Mouse (Mus musculus) layer of hippocampus, postnatal 14 days (tissue): ENCODE measurements at regions not wholly inside any gene's neighbourhood (a gene's known extent, or its start where the extent isn't known, plus 50 kb on each side); places are given as distances from the start of the nearest gene placed in this dataset.

Source experiments
- DNase-seq, 2 experiments: peaks; one replicate each; pipeline ENCODE4 v3.0.0; 2021 to 2022; ENCODE audit warnings: low spot score in 2 of 2, mixed read lengths in 1 of 2

DNA sequence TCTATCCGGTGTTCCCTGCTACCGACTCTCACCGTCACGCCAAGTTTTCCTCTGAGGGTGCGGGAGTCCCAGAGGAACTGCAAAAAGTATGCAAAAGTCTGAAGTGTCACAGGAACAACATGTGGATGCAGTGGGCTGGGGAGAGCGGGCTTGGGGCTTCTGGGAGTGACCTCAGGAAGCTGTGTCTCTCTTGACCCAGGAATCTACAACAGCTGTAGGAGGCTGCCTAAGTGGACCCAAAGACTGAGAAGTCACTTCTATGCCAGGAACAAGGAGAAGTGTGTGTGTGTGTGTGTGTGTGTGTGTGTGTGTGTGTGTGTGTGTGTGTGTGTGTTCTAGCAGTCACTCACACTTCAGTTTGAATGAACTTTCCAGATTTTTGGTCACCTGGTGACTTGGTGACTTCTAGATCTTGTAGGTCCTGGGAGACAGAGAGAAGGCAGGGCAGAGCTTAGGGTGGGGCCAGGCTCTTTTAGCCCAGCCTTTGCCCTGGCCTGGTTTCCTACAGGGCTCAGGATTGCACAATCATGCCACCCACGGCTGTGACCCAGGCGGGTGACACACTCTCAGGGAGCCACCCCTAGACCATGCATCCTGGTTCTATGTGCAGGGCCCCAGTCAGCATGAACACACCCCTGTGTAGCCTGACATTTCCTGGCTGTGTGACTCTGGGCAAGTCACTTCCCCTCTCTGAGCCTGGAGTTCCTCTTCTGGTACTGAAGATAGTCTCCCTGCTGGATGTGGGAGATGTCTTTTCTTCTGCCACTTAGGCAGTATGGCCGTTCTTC lies 70.2 kb upstream of the Tmem189 start:
- no peak for DNase-seq

DNA sequence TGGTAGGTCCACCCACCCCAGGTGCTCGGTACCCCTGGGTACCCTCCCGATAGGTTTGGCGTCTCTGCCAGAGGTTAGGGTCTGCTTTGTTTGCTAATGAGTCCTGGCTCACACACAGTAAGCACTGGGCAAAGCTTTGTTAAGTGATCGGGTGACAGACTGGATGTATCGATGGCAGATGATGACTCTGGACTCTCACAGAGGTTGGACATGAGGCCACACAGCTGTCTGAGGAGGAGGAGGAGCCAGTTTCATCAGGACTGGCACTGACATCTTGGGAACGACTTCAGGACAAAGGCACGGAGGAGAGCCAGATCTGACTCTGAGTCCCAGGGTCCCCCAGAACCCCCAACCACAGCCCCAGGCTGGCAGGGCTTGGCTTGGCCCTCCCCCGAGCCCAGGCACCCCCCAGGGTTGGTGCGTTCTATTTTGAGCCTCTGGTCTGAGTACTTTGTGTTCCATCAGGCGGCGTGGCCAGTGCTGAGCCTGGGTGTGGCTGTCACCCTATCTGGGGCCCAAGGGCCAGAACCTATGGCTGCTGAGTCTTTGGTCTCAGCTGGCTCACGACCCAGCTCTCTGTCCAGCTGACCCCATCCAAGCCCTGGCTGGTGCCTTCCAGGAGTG lies 67.6 kb upstream of the Tmem189 start:
- DNase-seq: no peak

DNA sequence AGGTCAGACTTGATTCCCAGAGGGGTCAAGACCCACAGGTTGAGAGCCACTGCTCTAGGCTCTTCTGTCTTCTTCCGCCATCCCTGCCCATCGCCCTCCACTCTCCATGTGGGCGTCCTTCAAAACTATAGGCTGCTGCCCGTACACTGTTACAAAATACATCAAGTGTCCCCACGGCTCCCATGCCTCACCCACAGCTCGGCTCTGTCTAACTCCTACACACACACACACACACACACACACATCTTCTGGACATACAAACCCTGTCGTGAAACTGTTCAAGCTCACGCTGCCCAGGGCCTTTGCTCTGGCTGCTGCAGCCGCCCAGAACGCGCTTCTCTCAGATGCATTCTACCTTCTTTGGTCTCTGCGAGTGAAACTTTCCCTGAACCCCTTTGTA lies 67.1 kb upstream of the Tmem189 start:
- DNase-seq: no peak

DNA sequence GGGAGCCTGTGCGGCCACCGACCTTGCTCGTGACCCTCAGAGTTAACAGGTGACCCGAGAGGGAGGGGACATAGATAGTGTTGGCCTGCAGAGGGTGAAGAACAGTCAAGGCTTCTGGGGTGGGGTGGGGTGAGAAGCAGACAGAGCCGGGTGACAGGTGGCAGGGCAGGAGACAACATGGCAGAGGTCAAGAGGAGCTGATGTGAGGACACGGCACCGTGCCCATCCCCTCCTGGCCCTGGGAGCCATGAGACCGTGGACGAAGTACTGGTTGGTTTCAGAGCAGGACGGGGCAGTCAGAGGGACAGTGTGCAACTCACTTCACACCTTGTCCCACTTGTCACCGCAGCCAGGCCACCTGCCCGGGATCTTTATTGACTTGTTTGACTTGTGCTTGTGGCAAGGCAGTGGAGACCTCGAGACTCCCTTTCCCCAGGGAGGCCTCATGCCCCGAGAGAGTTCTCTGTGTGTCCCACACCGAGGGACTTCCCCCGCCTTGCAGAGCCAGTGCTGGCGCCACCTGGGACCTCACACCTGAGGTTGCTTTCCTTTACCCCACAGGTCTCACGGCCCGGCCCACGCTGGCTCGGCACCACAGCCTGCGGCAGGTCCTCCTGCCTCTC lies 65.4 kb upstream of the Tmem189 start:
- DNase-seq: no peak

DNA sequence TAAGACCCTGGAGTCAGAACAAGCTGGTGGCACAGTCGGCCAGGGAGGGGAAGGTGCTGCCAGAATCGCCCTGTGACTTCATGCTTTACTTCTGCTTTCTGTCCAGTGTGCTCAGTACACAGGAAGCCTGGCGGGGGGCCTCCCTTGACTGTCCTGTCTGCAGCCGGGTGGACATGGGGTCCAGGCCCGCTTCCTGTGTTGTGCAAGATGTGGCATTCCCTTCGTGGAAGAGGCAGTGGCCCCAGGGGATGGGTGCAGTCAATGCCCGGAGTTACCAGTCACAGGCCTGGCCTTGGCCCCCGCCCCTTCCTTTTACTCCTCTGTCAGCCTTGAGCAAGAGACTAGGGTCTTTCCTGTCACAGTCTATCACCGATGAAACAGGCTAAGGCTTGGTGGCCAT lies 64.3 kb upstream of the Tmem189 start:
- DNase-seq: peak in 1 of 2 experiments; percentile 48

DNA sequence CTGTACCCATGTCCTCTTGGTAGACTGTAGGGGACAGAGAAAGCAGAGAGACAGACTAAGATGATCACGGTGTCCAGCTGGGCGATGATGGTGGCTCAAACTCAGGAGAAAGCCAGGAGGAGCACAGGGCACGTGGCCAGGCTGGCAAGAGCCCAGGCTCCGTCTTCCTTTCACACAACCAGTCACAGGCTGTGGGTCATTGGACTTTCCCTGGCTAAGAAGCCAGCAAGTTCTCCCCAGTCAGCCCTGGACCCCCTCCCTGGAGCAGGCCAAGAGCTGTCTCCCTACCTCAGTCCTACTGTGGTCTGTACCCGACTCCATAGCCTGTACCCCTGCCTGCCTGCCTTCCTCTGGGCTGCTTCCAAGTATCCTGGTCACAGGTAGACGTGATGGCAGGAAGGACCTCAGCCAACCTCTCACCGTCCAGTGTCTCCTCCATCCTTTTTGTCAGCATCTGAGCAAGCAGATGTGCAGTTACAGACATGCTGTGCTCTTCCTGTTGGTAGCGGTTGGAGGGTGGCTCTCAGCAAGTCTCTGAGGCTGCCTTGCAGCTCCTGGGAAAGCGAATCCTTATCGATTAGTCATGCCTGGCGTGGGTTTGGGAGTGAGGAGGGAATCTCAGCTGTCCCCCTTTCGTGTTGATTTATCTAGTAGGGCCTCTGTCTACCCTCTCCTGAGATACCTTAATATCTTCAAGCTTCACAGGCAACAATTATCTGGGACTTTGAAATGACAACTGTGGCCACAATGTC lies 63.4 kb upstream of the Tmem189 start:
- DNase-seq: peak; percentile 49 to 52

DNA sequence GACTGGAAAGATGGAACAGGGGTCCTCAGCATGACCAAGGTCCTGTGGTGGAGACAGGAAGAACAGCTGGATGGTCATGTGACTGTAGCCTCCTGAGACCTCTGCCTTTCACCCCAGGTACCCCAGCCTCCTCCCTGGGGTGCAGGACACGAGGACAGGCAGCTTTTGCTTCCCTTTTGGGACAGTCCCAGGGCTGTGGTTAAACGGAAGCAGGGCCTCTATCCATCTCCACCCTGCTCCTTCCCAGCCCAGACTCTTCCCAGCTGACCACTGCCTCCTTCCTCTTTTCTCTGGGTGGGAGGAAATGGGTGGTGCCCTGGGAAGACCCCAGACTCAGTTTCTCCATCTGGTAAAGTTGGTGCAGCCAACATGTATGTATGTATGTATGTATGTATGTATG lies 62.0 kb upstream of the Tmem189 start:
- no peak for DNase-seq

DNA sequence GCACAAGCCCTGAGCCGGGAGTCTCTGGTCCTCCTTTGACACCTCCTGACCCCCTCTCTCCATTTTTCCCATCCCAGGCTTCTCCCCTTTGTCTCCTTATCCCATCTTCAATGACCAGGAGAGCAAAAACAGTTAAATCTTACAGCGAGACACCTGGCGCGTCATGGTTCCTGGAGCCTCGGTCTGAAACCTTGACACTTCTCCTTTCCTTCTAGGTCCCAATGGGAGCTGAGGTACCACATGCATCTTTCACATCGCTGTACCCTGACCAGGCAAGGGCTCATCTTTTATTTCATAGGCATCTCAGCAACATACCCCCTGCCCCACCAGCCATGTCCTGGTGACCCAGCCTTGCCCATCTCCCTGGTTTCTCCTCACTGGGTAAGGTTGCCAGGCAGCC lies 58.7 kb upstream of the Tmem189 start:
- no peak for DNase-seq

DNA sequence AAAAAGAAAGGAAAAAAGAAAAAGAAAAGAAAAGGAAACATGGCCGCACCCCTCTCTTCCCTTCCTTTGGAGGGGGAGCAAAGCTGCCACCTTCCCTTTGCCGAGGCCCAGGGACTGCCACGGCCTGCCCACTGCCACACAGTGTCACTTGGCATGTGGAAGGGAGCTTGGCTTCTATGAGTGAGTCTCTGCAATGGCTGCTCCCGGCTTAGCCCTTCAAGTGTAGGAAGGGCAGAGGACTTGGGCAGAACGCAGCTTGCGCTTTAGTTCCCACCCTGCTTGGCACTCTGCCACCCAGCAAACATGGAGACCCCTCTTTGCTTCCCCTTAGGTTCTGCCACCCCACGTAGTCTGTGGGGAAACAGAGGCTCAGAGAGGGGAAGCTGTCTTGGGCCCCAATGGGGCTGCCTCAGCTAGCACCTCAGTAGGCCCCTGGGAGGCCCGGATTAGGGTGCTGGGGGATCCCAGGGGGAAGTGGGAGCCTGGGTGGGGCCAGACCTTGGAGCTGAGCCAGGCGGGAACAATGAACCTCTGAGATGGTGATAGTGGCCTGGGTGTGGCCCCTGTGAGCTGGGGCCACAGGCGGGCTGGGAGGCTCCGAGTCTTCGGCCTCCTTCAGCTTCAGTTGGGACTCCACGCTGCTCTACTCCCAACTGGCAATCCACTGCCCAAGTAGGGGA lies 57.7 kb upstream of the Tmem189 start:
- no peak for DNase-seq

DNA sequence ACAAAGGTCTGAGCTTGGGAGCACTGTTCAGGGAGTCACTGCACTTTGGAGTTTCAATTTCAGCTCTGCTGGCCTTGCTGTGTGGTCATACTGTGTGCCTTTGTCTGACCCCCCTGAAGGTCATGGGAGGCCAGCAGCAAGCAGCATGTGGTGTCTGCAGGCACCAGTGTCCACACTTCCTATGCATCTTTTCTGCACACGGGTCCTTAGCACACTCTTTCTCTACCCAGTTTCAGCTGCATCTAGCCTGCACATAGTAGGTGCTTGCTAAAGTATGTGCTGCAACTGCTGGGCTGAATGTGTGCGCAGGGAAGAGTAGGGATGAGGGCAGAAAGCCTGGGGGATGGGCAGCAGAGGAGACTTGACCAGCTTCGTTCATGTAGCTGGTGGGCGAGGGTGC lies 56.7 kb upstream of the Tmem189 start:
- no peak for DNase-seq

DNA sequence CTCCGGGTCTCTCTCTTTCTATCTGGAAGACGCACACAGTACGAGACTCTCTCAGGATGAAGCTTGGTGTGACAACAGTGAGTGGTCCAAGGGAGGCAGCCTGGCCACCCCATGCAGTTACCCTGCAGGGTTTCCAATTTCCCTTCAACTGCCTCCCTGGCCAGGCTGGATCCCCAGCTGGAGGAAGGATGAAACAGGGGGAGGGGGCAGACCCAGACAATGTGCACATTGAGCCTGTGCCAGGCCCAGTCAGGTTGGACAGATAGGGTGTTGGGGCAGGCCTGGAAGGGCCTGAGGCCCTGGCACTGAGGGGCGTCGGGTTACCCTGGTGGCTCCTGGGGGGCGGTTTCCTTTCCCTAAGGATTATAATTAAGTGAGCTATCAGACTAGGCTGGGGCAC lies 55.8 kb upstream of the Tmem189 start:
- DNase-seq: no peak

DNA sequence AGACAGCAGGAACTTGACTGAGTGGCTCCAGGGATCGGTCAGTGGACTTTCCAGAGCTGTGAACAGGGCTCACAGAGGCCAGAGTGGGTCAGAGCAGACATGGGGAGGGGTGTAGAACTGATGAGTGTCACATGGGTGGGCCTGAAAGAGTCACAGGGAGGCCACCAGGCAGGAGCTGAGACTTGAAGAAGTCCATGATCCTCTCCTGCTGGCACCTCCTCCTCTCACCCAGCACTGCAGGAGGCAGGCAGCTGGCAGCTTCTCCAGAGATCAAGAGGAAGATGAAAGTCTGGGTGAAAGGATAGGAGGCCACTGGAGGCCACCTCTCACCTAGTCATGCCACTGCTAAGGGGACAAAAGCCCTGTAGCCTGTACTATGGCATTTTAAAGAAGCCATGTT lies 54.5 kb upstream of the Tmem189 start:
- no peak for DNase-seq

DNA sequence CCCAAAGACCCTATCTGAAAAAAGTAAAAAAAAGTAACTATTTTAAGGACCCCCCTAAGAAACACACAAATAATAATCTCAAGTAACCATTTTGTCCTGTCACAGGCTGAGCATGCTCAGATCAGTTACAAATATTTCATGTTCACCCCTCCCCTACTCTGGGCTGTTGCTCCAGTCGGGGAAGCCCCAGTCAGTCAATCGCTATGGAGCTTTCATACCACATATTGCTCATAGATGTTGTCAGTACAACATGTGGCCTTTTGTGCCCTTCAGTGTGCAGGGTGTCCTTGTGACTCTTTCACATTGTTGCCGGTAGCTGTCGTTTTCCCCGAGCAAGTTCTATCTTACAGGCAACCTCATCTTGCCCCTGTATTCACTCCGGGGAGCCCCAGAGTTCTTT lies 52.9 kb upstream of the Tmem189 start:
- DNase-seq: no peak

DNA sequence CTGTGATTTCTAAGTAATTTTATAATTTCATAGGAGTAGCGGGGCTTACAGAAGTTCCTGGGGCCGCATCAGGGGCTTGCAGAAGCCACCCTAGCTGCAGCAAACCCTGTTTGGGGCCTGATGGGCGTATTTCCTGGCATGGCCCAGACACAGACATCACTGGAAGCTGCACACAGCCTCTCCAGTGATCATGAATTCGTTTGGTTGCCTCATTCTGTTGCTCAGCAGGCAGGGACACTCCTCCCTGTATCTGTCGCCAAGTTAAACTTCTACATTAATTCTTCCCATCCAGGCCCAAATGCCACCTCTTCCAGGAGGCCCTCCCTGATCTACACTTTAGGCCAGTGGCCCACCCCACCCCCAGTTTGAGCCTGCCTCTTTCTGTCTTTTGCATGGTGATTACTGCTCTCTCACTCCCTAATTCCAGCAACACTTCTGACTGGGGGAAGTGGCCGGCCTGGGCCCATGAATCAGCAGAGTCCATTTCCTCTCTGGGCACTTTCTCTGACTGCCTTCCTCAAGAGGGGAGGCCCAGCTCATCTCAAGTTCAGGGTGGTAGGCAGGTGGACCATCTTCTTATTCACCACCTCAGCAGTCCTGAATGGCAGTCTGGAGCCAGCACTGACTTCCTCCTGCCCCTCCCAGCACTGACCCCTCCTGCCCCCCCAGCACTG lies 51.0 kb upstream of the Tmem189 start:
- no peak for DNase-seq
